Mouse (Mus musculus) neural tube, embryonic 11.5 days (tissue): ENCODE results near the gene Fgd2. TPM values are rescaled to one million over a fixed set of nuclear protein-coding genes. Genes with fewer than 3 reads are reported as not detected.
"Not testable (repeated sequence)": the region's sequence is repeated elsewhere in the genome, so short reads cannot be mapped to it uniquely, and the experiment has no call there.

ENCODE experiments used
- ATAC-seq: fragments of 200-750 bp; cut with Nextera tagmentation; 2 replicates; pipeline ENCODE4 v1.8.0; 2017; ENCODE audit warnings: moderate number of reproducible peaks, mild to moderate bottlenecking, moderate TSS enrichment, moderate library complexity; ENCODE audit not compliant: insufficient read depth, low FRiP score, low TSS enrichment
- DNase-seq: peaks from one replicate; pipeline ENCODE4 v3.0.0-alpha.2; 2015; ENCODE audit warnings: low spot score
- H3K27ac ChIP-seq: fragments of 300-500 bp; sonication (generic); 2 replicates; pipeline ENCODE4 v1.5.1; 2014; ENCODE audit warnings: low read depth, mild to moderate bottlenecking, low read length
- H3K27me3 ChIP-seq: fragments of 300-500 bp; sonication (generic); 2 replicates; pipeline ENCODE4 v1.6.1; 2014; ENCODE audit warnings: mild to moderate bottlenecking, low read length, mixed read lengths; ENCODE audit not compliant: control insufficient read depth, insufficient read depth
- H3K36me3 ChIP-seq: fragments of 300-500 bp; sonication (generic); 2 replicates; pipeline ENCODE4 v1.6.1; 2014; ENCODE audit warnings: mild to moderate bottlenecking, low read length, moderate library complexity, mixed read lengths; ENCODE audit not compliant: control insufficient read depth, insufficient read depth
- H3K4me1 ChIP-seq: fragments of 300-500 bp; sonication (generic); 2 replicates; pipeline ENCODE4 v1.6.1; 2014; ENCODE audit warnings: low read length, mixed read lengths; ENCODE audit not compliant: control insufficient read depth, insufficient read depth
- H3K4me2 ChIP-seq: fragments of 300-500 bp; sonication (generic); 2 replicates; pipeline ENCODE4 v1.6.1; 2014; ENCODE audit warnings: low read depth, mild to moderate bottlenecking, moderate library complexity
- H3K4me3 ChIP-seq: fragments of 300-500 bp; sonication (generic); 2 replicates; pipeline ENCODE4 v1.5.1; 2014; ENCODE audit warnings: low read depth, low read length
- H3K9ac ChIP-seq: fragments of 300-500 bp; sonication (generic); 2 replicates; pipeline ENCODE4 v1.6.1; 2014; ENCODE audit warnings: mild to moderate bottlenecking, low read length
- H3K9me3 ChIP-seq: fragments of 300-500 bp; sonication (generic); 2 replicates; pipeline ENCODE4 v1.6.1; 2016; ENCODE audit warnings: low read length; ENCODE audit not compliant: control insufficient read depth
- WGBS: fragments of 180-500 bp; shearing (Covaris S2); extraction: QIAGEN DNeasy Blood & Tissue Kit; methylation state at CpG from one replicate; pipeline ENCODE4 v1.1.7; 2014; 5-methylcytosine and 5-hydroxymethylcytosine counted together
- polyA plus RNA-seq: library from polyadenylated mRNA; unstranded; fragments of >200 nt; fragmentation: Nextera tagmentation; extraction: Ambion mirVana; gene quantifications from 2 replicates; pipeline ENCODE4 v1.2.1, GENCODE M21; 2014

Fgd2 gene
- 2.8 and 3.5 TPM in 2 replicates for polyA plus RNA-seq

DNA sequence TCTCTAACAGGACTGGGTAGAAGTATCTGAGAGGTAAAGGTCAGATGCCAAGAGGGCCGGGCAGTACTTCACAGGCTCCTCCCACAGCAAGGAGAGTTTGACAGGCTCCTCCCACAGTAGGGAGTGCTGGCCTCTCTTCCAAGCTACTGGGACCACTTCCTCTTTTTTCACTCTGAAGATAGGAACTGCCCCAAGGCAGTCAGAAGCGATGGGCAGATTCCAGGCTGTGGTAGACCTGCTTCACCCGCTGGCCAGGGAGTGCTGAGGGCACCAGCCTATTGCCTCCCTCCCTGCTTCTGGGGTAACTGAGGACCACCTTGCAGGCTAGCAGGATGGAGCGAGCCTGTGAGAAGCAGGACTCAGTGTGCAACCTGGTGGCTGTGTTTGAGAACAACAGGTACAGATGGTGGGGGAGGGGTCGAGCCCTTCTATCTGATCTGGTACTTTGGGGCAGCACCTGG, at the start of gene Fgd2:
Gene Fgd2 (plus strand): TSS at position 154 of the 461 bp plus-strand sequence.
- H3K27ac ChIP-seq, result no peak within 1 kb of the TSS
- H3K27me3 ChIP-seq, result no peaks in the 10 kb centered on the region
- no peaks in the 10 kb centered on the region for H3K36me3 ChIP-seq
- no peak within 1 kb of the TSS for H3K9ac ChIP-seq
- no peak for ATAC-seq
- no peaks in the 10 kb centered on the region for H3K9me3 ChIP-seq
- H3K4me1 ChIP-seq, result peaks cover 11% of the 10 kb centered on the region
- DNase-seq, result no peak
- no peak within 1 kb of the TSS for H3K4me3 ChIP-seq
- 24% methylated on average over 5 of the region's 5 CpGs for WGBS
- H3K4me2 ChIP-seq, result no peak within 1 kb of the TSS

GRCm38 (mm10) chr17:29311602-29312001, 49.1 kb upstream of the Fgd2 start:
- Histone ChIP-seq H3K9ac (no peak overlapping the region), H3K36me3 (no peaks in the 10 kb centered on the region), H3K4me3 (no peak overlapping the region), H3K4me2 (no peak overlapping the region), H3K27me3 (no peaks in the 10 kb centered on the region), H3K27ac (no peak overlapping the region), H3K4me1 (no peaks in the 10 kb centered on the region), H3K9me3 (no peaks in the 10 kb centered on the region)
- DNase-seq (no peak), ATAC-seq (no peak)
- 85% methylated on average over 8 of the region's 8 CpGs for WGBS

DNA sequence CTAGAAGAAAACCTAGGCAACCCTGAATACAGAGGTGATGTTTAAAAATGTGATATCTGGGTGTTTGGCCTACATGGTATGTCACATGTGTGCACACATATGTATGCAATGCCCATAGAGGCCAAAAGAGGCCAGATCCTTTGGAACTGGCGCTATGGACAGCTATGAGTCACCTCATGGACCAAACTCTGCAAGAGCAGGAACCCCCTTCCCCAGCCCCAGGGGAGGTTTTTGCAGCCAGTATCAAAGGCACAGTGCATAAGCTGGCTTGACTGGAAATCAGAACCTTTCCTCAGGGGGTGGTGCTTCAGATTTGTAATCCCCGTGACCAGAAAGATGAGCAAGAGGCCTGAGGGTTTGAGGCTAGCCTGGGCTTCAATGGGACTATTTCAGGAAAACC, 48.6 kb upstream of the Fgd2 start:
- WGBS, result 96% methylated on average over 2 of the region's 2 CpGs

GRCm38 (mm10) chr17:29313300-29313699, 47.4 kb upstream of the Fgd2 start:
- Histone ChIP-seq H3K9ac (no peak overlapping the region), H3K36me3 (no peaks in the 10 kb centered on the region), H3K4me1 (no peaks in the 10 kb centered on the region), H3K9me3 (no peaks in the 10 kb centered on the region), H3K4me3 (no peak overlapping the region), H3K27ac (no peak overlapping the region), H3K4me2 (no peak overlapping the region), H3K27me3 (no peaks in the 10 kb centered on the region)
- DNase-seq, result no peak
- no peak for ATAC-seq

More for the DNA sequence above, 48.6 kb upstream of the Fgd2 start:
- Histone ChIP-seq H3K4me1 (no peaks in the 10 kb centered on the region), H3K27me3 (no peaks in the 10 kb centered on the region), H3K4me3 (no peak overlapping the region), H3K9me3 (no peaks in the 10 kb centered on the region), H3K36me3 (no peaks in the 10 kb centered on the region), H3K4me2 (no peak overlapping the region), H3K9ac (no peak overlapping the region), H3K27ac (no peak overlapping the region)
- no peak for DNase-seq
- ATAC-seq, result no peak

DNA sequence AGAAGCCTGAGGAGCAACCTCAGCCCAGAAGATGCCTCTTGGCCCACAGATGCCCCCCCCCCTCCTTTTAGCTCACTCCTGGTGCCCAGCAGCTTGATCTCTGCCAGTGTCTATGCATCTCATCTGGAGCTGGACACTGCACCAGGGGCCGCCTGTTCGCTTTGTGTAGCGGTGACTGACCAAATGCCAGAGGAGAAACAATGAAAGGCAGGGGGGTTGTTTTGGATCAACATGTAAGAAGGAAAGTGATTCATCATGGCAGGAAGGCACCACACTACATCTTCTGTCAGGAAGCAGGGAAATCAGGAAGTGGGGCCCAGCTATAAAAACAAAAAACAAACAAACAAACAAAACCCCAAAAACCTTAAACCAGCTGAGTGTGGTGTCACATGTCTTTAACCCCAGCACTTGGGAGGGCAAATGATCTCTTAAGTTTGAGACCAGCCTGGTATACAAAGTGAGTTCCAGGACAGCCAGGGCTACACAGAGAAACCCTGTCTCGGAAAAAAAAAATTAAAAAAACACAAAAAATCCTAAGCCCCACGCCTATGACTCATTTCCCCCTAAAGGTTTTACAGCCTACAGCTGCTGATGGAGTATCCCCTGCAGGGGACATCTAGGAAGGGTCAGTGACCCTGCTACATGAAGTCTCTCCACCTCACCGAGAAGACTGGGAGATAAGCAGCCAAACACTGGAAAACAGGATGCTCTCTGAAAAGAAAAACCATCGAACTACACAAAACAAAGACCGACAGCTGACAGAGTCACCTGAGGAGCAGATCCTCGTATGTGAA, 44.8 kb upstream of the Fgd2 start:
- no peak overlapping the region for H3K27ac ChIP-seq

GRCm38 (mm10) chr17:29316891-29317290, 43.8 kb upstream of the Fgd2 start:
- no peaks in the 10 kb centered on the region for H3K36me3 ChIP-seq
- no peaks in the 10 kb centered on the region for H3K9me3 ChIP-seq
- no peak overlapping the region for H3K9ac ChIP-seq
- WGBS, result 68% methylated on average over 3 of the region's 3 CpGs
- peaks cover 7% of the 10 kb centered on the region for H3K27me3 ChIP-seq
- H3K4me1 ChIP-seq, result no peaks in the 10 kb centered on the region
- H3K4me3 ChIP-seq, result no peak overlapping the region
- DNase-seq, result no peak
- no peak overlapping the region for H3K4me2 ChIP-seq
- no peak overlapping the region for H3K27ac ChIP-seq
- no peak for ATAC-seq

More for the DNA sequence above, 44.8 kb upstream of the Fgd2 start:
- DNase-seq (no peak), ATAC-seq (no peak)
- 30% methylated on average over 9 of the region's 9 CpGs for WGBS
- H3K4me2 ChIP-seq, result no peak overlapping the region
- no peaks in the 10 kb centered on the region for H3K9me3 ChIP-seq
- no peaks in the 10 kb centered on the region for H3K27me3 ChIP-seq
- no peak overlapping the region for H3K4me3 ChIP-seq
- H3K4me1 ChIP-seq, result no peaks in the 10 kb centered on the region
- no peak overlapping the region for H3K9ac ChIP-seq
- no peaks in the 10 kb centered on the region for H3K36me3 ChIP-seq

GRCm38 (mm10) chr17:29317380-29317779, 43.3 kb upstream of the Fgd2 start, which contains the start of gene Pi16:
Gene Pi16 (plus strand): TSS chr17:29317680.
- WGBS, result 85% methylated on average over 3 of the region's 3 CpGs
- not testable (repeated sequence) for H3K4me3 ChIP-seq, H3K27ac ChIP-seq, ATAC-seq, H3K4me2 ChIP-seq, H3K36me3 ChIP-seq, H3K9me3 ChIP-seq, H3K4me1 ChIP-seq, H3K9ac ChIP-seq, DNase-seq
- peaks cover 11% of the 10 kb centered on the region for H3K27me3 ChIP-seq

DNA sequence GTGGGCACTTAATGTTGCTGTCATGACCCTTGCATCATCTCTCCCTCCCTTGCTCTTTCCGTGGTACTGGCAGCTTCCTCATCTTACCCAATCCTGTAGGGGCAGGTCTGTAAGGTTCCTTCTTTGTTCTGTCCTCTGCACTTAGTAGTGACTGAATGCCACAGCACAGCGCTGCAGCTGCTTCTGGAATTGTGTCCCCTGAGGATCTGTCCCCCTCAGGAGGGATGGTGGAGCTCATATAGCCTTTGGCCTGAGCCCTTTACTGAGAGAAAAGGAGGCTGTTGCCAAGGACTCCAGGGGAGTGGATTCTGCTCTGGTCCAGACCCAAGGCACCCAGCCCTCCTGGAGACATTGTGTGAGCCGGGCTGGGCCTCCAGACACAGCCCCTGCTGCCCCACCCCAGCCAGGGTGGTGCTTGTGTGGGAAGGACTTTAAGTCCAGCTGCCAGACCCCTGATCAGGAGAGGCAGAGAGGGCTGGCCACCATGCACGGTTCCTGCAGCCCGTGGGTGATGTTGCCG, 41.9 kb upstream of the Fgd2 start:
- H3K4me2 ChIP-seq, result no peak overlapping the region
- H3K9me3 ChIP-seq, result no peaks in the 10 kb centered on the region
- H3K27me3 ChIP-seq, result peaks cover 19% of the 10 kb centered on the region
- no peaks in the 10 kb centered on the region for H3K36me3 ChIP-seq
- no peaks in the 10 kb centered on the region for H3K4me1 ChIP-seq
- no peak overlapping the region for H3K27ac ChIP-seq
- WGBS, result 47% methylated on average over 6 of the region's 6 CpGs
- no peak for ATAC-seq
- no peak overlapping the region for H3K4me3 ChIP-seq
- 0 out of 2 replicates have a peak overlapping the region, but pooled peaks have one; percentile 16 for H3K9ac ChIP-seq
- no peak for DNase-seq

DNA sequence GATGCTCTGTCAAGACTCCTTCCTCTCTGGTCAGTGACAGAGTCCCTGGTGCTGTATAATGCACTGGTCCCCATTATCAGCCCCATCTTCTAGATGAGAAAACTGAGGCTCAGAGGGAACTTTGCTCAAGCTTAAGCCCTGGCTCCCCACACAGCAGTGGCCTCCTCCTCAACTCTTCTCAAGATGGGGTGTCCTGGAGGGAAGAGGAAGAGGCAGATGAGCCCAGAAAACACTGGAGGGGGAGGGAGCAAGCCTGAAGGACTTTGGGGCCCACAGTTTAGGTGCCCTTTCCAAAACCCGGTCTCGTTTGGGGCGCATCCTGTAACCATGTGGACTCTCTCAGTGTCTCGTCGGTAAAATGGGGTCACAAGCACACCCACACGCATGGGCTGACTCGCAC, 41.2 kb upstream of the Fgd2 start:
- Histone ChIP-seq H3K4me1 (no peaks in the 10 kb centered on the region), H3K4me2 (no peak overlapping the region), H3K4me3 (no peak overlapping the region), H3K36me3 (no peaks in the 10 kb centered on the region), H3K9ac (no peak overlapping the region), H3K9me3 (no peaks in the 10 kb centered on the region), H3K27me3 (peaks cover 19% of the 10 kb centered on the region), H3K27ac (no peak overlapping the region)
- ATAC-seq, result no peak
- 89% methylated on average over 7 of the region's 7 CpGs for WGBS
- no peak for DNase-seq
